Mouse (Mus musculus) embryo, embryonic 10.5 days (tissue): ENCODE measurements at regions not wholly inside any gene's neighbourhood (a gene's known extent, or its start where the extent isn't known, plus 50 kb on each side); places are given as distances from the start of the nearest gene placed in this dataset.

ENCODE experiments used
- DNase-seq: peaks from one replicate; pipeline ENCODE4 v3.0.0-alpha.2; 2015; ENCODE audit warnings: low spot score

DNA sequence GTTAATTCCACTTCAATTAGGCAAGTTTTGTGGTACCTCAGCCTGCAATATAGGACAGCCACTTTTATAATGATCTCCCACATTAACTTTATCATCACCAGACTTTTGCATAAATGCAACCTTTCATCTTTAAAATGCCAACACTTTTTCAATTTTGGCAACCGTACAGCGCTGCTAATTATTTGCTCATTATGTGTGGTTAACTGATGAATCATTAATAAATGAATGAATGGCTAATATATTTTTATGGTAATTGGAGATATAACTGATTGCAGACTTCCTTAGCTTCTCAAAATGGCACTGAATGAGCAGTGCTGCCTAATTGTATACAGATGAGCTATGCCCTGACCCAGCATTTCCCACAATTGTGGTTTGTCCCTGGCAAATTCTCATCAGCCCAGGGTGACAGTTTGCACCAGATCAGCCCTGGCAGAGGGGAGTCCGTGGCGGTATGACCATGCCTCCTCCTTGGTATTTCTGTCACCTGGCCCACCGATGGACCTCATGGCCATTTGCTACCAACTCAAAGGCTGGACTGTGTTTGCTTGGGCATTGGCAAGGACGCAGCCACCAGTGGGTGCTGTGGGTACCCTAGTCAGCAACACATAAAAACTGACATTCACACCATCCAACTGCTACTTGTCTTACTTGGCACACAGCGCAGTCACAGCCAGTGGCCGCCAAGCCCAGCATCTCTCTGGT is 173.7 kb upstream of the Lmo4 start:
- no peak for DNase-seq

DNA sequence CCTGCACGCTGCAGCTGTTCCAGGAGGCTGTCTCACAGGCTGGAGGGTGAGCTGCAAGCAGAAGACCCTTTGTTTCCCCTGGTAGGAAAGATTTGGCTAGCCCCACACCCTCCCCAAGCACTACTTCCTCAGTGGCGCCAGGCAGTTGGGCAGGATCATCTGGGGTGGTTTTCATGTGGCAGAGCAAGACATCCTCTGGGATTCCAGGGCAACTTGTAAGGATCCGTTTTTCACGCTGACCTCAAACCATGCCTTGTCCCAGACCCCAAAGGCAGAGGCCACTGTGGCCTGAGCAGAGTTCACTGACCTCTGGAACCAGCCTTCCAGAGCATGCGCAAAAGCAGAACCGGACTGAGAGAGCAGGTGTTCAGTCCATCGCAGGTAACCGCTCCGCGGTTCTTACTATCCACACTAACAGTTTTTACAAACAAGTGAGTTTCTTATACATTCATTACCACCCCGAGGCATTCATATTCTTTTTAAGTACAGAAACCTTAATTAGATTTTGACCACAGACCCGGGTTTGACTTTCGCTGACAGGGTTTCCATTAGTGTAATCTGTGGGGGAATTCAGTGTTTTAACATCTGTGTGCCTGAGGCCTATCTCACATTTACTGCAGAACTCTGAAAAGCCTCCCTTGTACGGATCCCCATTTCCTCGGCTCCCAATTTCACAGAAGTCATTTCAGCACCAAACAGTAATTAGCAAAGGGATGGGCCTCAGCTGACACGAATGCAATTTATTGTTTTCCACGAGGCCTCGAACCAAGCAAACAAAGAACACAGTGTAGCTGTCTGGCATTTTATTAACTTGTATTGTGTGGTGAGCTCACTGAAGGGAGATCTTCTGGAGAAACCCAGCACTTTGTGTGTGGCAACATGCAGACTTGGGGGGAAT is 172.9 kb upstream of the Lmo4 start:
- peak; percentile 53 for DNase-seq

DNA sequence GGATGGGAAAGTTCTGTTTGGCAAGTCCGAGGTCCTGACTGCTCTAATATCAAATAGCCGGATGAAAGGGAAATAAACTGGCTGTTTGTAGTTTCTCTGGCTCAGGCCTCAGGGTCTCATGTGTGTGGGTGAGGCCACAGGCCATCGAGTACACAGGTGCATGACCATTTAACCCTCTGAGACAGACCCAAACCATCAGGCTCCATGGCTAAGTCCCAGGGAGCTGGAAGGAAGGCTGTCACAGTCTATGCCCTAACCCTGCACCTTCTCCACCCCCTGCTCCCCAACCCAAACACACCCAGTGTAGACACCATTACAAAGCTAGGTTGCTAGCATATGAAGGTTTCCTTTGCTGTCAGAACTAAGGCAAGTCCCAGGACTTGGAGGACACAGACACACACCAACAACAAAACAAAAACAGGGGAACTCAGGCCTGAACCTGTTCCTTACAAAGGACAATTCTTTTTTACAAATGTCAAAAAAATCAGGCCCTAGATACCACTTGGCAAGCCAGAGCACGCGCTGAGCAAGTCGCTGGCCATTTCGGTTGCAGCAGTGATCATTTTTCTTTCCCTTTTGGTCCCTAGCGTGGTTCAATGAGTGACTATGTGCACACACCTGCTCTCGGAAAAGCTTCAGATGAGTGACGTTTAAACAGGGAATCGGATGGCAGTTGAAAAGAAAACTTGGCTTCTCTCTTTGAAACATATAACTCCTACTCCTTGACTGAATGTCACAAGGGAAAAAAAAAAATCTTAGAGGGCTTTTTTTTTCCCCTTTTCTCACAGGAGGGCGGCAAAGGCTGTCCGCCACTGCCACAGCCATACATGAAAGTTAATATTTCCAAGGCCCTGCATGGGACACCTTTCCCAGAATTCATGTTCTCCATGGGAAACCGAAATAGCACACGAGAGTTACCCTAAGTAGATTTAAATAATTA is 171.7 kb upstream of the Lmo4 start:
- no peak for DNase-seq

DNA sequence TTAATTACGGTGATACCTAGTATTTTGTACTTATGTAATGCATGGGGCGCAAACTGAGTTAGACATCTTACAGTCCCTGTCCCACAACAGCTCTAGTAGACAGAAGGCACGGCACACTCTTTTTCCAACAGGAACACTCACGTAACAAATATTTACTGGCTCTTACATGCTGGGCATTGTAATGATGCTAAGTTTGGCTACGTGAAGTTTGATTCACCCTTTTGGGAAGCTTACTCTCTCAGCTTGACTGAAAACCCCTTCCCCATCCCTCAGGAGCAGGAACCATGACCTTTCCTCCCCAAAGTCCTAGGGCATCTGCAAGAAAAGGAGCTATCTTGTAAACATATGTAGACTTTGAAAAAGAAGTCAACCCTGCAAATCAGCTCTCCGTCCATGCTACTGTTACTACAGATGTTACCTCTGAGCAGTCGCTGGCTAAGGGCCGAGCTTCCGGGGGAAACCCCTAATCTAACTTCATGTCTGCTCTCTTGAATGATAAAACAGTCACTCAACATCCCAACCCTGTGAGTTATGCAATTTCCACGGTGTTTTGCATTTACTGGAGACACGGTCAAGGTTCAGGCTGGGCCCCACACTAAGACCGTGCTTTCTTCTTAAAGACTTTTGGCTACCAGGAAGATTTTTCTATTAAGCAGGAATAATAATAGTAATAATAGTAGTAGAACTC is 170.8 kb upstream of the Lmo4 start:
- no peak for DNase-seq

DNA sequence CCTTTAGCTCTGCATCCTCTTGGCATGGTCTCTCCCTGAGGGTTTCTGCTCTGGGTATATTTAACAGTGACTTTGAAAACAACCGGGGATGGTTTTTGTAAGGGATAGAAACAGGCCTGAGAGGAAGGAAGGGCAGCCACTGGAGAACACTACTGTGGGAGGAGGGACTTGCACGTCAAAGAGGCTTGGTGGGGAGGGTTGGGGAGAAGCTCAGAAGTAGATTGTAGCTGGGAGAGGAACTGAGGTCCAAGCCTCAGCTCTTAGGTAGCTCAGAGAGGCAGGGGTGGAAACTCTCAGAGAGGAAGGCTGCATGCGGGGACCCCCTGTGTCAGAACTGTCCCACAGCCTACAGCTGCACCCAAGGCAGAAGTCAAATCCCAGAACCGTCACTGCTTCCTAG is 163.3 kb upstream of the Lmo4 start:
- DNase-seq = no peak

DNA sequence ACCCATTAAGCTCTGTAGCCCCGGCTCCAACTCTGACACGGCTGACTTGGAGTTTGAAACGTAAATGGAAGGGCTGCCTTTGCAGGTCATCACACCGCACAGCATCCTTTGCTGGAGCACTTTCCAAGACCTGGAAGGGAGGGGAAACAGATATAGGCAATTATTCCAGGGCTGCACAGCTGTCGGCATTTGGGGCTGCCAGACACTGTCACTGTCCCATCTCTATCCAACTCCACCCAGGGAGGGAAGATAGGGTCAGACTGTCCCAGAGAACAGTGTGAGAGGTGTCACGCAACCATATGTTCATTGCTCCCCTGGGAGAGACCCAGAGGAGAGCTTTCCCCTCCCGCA is 162.7 kb upstream of the Lmo4 start:
- no peak for DNase-seq

DNA sequence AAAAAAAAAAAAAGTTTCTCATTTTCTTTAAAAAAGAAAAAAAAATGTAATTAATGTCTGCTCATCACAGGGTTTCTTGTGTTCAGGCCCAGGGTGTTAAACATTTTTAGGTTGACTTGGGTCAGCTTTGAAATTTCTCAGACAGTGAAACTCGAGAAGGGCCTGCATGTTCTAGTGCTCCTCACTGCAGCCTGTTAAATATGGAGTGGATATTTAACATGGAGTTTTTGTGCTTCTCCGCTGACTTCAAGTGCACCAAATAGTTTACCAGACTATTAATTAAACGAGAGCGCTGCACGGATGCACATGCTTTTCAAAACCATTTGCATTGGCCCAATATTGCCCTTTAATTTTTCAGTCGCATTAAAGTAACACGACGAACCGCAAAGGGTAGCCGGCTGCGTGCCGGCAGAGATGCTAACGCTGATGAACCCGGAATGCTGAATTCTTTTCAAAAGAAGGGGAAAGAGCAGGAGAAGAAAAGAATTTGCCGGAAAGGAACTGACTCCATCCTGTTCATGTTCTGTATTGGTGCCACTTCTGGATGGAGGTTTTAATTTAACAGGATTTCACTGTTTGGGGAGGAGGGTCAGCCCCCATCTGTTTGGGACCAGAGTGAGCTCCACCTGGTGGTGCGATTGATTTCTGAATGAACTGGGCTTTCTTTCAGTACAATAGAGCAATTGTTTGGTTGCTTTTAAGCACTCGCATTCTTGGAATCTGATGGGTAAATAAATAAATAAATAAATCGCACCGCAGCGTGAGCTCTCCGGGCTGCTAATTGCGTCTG is 162.2 kb upstream of the Lmo4 start:
- DNase-seq = peak; percentile 81

DNA sequence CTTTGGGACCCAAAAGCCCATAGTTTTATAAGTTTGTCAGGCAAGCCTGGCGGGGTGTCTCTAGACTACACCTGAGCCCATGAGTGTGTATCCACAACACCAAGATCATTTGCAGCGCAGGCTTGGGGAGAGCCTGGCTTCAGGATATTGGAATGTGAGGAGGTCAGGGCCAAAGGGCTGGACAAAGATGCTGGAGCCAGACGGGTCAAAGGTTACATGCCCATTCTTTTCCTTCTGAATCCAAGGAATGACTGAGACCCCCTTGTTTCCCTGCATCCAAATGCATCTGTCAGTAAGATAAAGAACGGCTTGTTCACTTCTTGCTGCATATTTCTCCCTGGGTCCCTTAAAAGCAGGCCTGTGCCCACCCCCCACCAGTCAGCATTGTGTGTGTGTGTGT is 160.9 kb upstream of the Lmo4 start:
- DNase-seq = peak; percentile 83

DNA sequence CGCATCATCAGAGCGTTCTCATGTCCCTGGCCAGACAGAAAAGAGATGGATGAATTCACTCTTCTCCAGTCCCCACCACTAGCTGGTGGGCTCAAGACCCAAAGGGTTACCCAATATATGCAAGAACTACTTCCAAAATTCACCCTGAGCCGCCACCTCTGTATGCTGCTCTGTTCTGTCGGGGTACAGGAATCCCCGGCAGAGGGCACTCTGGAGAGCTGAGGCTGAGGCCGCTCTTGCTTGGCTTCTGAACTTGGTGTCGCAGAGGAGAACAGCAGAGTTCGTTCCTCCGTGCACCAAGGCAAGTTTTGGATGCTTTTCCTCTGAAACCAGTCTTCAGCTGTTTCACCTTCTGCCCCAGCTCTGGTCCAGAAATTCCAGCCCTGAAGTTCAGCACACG is 157.5 kb upstream of the Lmo4 start:
- no peak for DNase-seq

DNA sequence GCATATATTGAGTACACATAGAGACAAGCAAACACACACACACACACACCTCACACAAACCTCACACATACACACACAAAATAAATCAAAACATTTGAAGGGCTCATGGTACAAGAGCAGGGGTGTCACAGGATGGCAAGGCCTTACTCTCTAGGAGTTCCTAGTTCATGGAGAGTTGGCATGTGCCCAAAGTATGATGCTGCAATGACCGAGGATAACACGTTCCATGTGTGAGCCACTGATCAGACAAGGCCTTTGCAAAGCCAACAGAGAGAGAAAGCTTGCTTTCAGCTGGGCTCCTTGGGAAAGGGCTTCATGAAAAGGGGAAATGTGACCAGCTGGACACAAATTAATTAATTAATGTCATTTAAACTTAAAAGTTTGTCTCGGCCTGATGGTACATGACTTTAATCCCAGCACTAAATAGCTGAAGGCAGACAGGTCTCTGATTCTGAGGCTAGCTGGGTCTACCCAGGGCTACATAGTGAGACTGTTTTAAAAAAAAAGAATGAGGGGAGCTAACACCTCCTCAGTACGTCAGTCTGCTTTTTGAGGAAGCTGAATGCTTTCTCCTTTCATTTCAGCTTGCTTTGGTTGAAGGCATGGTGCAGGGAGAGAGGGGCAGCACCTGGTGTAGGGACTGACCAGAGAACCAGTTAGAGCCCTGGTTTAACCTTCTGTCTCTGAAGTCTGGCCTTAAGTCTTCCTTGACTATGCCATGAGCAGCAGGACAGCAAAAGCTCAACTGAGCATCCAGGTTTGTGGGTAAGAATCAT is 156.4 kb upstream of the Lmo4 start:
- no peak for DNase-seq

DNA sequence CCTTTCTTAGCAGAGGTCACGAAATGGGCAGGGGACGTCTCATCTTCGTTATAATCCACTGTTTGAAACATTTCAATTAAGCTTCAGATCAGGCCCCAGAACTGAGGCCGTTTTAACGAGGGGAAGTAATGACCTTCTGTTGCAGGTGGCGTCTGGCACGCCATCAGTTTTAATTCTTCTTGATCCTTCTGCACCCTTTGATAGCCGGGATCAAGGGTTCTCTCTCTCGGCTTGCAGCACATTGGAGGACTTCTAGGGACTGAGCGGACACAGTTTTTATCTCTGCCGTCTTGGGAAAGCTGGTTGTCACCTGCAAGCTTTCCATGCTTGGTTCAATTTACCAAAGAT is 151.9 kb upstream of the Lmo4 start:
- DNase-seq = no peak

DNA sequence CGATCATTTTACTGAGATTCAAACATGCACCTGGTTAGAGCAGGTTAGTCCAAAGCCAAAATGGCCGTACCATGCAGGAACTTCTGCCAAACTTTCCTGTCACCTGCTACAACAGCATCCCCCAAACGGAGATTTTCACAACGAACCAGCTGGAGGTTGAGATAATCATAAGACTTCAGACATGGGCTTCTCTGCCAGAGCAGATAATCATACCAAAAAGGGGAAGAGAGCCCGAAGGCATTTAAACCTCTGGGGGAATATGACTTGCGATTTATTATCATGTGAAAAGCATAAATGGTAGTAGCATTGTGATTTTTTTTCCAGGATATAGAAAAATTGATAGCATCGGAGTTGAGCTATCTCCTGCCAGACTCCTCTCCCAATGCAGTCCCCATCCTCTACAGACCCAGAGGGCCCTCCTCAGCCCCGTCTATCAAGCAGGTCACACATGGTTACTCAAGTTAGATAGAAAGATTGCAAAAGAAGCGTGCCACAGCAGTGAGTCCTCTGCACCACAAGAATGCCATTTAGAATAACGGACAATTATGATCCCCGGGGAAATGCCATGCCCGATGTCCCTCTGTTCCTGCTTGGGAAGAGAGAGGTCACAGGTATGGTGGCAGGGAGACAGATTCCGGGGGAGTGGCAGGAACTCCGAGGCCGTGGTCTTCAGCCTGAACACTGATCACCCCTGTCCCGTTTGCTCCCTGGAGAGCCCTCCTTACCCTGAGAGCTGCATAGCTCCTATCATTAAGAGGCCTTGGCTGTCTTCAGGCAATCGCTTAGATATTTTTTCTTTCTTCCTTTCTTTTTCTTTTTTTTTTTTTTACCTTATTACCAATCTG is 151.3 kb upstream of the Lmo4 start:
- no peak for DNase-seq

DNA sequence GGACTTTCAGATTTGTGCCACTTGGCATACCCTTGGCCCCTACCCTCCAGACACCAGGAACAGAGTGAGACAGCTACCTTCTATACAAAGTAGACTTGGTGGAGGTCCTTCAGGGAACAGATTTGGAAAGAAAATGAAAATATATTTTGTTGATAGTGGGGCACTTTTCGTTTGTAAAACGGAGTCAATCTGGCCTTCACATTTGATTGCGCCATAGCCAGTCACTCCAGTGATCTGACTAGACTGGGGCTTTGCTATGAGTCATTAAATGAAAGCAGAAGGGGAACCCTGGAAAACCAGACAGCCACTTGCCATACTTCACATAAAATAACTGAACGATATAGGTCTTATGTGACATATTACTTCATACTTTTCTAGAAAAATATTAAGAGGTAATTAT is 147.5 kb upstream of the Lmo4 start:
- no peak for DNase-seq

DNA sequence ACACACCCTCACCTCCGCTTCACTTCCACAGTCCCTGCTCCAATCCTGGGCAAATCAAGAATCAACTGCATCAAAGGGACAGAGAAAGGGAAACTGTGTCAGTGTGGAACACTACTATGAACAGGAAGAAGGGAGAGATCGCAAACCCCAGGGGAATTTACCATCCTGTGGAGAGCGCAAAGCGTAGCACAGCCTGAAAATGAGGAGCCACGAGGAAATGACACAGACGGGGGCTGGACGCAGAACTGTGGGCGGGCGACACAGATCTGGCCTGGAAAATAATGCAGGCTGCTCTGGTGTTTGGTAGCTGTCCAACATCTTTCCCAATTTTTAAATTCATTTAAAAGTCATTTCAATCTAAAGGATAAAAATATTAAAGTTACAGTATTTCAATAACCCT is 143.4 kb upstream of the Lmo4 start:
- DNase-seq = no peak

DNA sequence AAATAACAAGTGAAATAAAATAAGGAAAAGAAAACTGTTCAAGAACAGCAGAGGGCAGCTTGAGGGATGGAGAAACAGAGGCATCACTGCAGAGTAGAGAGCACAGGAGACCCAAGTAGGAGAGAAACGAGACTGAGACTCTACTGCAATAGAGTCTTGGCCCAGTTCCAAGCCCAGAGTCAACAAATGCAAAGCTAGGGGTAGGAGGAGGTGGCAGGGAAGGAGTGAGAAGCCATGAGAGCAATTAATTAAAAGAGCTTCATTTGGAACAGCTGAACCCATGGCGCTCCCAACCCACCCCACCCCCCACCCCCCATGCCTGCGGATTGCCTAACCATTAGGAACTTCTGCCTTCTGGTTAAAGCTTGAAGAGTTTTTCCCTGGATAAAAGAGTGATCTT is 130.2 kb upstream of the Lmo4 start:
- DNase-seq = no peak

DNA sequence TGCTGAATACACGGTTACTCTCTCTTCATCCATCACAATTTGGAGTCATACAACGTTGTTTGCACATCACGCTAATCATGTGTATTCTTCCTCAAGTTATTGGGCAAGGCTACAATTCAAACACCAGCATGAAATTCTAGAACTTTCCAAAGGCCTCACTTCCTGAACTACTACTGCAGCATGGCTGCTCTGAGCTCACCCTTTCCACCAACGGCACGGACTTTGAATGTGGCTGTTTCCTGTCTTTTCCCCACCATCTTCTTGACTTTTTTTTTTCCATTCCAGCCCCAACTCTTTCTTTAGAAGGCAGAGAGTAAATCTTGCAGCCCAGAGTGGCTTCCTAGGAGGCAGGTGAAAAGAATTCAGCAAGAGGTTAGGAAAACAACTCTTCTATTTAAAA is 129.2 kb upstream of the Lmo4 start:
- no peak for DNase-seq

DNA sequence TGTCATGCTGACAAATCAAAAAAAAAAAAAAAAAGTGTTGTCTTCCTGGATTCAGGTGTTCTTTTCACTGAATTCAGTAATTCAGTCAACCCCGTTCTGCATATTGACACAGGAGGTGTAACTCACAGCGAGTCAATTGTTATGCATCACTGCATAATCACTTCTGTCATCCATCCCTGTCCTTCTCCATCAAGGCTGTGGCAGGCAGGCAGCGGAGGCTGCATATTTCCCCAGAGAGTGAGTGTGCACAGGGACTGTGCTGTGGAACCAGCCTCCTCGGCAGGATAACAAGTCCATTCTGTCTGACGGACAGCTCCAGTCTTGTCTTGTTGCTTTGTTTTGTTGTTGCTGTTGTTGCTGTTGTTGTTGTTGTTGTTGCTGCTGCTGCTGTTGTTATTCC is 127.3 kb upstream of the Lmo4 start:
- peak; percentile 30 for DNase-seq

DNA sequence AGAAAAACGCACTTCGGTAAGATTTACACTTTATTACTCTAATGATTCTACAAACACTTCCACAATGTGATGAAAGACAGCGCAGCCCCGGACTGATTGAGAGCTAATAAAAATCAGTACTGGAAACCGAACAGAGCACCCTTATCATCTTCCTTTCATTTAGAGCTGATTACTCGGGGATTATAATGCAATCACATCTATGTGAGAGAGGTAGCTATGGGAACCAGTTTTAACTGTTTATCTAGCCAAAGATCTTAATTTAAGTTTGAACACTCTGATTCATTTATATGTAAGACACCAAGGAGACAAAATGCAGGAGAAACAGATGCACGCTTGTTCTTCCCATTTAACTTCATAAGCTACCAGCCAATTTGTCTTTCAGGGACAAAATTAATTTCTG is 124.1 kb upstream of the Lmo4 start:
- no peak for DNase-seq

DNA sequence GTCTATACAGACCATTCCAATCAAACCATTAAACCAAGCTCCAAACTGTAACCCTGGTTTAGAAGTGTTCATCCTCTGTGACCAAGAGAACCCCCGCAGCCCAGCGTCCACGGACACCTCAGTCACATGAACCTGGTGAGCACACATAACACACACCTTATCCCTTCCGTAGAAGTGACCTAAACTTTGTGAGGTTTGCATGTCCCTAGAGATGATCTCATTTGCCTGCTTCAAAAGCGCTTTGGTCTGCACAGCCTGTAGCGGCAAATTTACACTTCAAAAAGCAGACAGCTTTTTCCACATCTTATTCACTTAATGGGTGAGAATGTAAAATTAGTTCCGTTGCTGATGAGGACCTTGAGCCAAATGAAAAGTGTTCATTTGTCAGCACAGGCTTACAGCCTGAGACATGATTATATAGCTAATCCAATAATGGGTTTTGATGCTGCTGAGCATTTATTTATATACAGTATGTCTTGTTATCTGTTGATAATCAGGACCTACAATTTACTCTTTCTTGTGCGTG is 122.3 kb upstream of the Lmo4 start:
- DNase-seq = no peak
